Mouse (Mus musculus): Measurements from ENCODE around the gene Ttc23. TPM values are rescaled to one million over a fixed set of nuclear protein-coding genes. Genes with fewer than 3 reads are reported as not detected.

Gene Ttc23
- polyA plus RNA-seq, 1 experiment from 2014 or later: 7.8 TPM

- H3K9ac ChIP-seq: no peak overlapping the region
- H3K4me2 ChIP-seq (replicated peaks): no peak overlapping the region
- no peaks in the 10 kb centered on the region for H3K27me3 ChIP-seq (ENCODE audit: control insufficient read depth, insufficient read depth, low read length)
- no peaks in the 10 kb centered on the region for H3K9me3 ChIP-seq (ENCODE audit: control insufficient read depth, low read length)
- ATAC-seq (ENCODE audit: low FRiP score) (no peak), DNase-seq (ENCODE audit: low spot score) (no peak)
- no peaks in the 10 kb centered on the region for H3K4me1 ChIP-seq (replicated peaks; ENCODE audit: control insufficient read depth, insufficient read depth, low read length)
- no peak overlapping the region for H3K4me3 ChIP-seq (replicated peaks; ENCODE audit: low read length)
- WGBS: 19% methylated on average over 1 of the region's 1 CpGs
- H3K36me3 ChIP-seq (replicated peaks; ENCODE audit: control insufficient read depth, insufficient read depth): no peaks in the 10 kb centered on the region
- H3K27ac ChIP-seq: no peak overlapping the region
Measured at GRCm38 (mm10) chr7:67655186-67655585, 8.0 kb downstream of the Ttc23 start.

- 92% methylated on average over 4 of the region's 4 CpGs for WGBS
- H3K9ac ChIP-seq: no peak overlapping the region
- no peaks in the 10 kb centered on the region for H3K4me1 ChIP-seq (replicated peaks; ENCODE audit: control insufficient read depth, insufficient read depth, low read length)
- no peak overlapping the region for H3K4me2 ChIP-seq (replicated peaks)
- H3K27ac ChIP-seq: no peak overlapping the region
- H3K9me3 ChIP-seq (ENCODE audit: control insufficient read depth, low read length): no peaks in the 10 kb centered on the region
- no peaks in the 10 kb centered on the region for H3K36me3 ChIP-seq (replicated peaks; ENCODE audit: control insufficient read depth, insufficient read depth)
- no peak for DNase-seq (ENCODE audit: low spot score)
- no peaks in the 10 kb centered on the region for H3K27me3 ChIP-seq (ENCODE audit: control insufficient read depth, insufficient read depth, low read length)
- no peak for ATAC-seq (ENCODE audit: low FRiP score)
- no peak overlapping the region for H3K4me3 ChIP-seq (replicated peaks; ENCODE audit: low read length)
Measured at GRCm38 (mm10) chr7:67658110-67658509, 10.9 kb downstream of the Ttc23 start.

- ATAC-seq (ENCODE audit: low FRiP score) (no peak), DNase-seq (ENCODE audit: low spot score) (no peak)
- Histone ChIP-seq H3K36me3 (replicated peaks; ENCODE audit: control insufficient read depth, insufficient read depth) (no peaks in the 10 kb centered on the region), H3K4me1 (replicated peaks; ENCODE audit: control insufficient read depth, insufficient read depth, low read length) (no peaks in the 10 kb centered on the region), H3K27me3 (ENCODE audit: control insufficient read depth, insufficient read depth, low read length) (no peaks in the 10 kb centered on the region), H3K9me3 (ENCODE audit: control insufficient read depth, low read length) (no peaks in the 10 kb centered on the region), H3K27ac (no peak overlapping the region), H3K4me2 (replicated peaks) (no peak overlapping the region), H3K9ac (no peak overlapping the region), H3K4me3 (replicated peaks; ENCODE audit: low read length) (no peak overlapping the region)
- WGBS: 90% methylated on average over 5 of the region's 5 CpGs
Measured at GRCm38 (mm10) chr7:67662424-67662823, 15.2 kb downstream of the Ttc23 start.

GRCm38 (mm10) chr7:67663981-67664694, 16.9 kb downstream of the Ttc23 start:
- H3K9me3 ChIP-seq (ENCODE audit: control insufficient read depth, low read length): no peaks in the 10 kb centered on the region
- H3K4me1 ChIP-seq (replicated peaks; ENCODE audit: control insufficient read depth, insufficient read depth, low read length): no peaks in the 10 kb centered on the region
- ATAC-seq (ENCODE audit: low FRiP score): no peak
- WGBS: 71% methylated on average over 14 of the region's 14 CpGs
- no peak overlapping the region for H3K27ac ChIP-seq
- no peak overlapping the region for H3K9ac ChIP-seq
- H3K36me3 ChIP-seq (replicated peaks; ENCODE audit: control insufficient read depth, insufficient read depth): no peaks in the 10 kb centered on the region
- H3K27me3 ChIP-seq (ENCODE audit: control insufficient read depth, insufficient read depth, low read length): no peaks in the 10 kb centered on the region
- H3K4me2 ChIP-seq (replicated peaks): no peak overlapping the region
- no peak for DNase-seq (ENCODE audit: low spot score)
- H3K4me3 ChIP-seq (replicated peaks; ENCODE audit: low read length): no peak overlapping the region

- WGBS: 97% methylated on average over 1 of the region's 1 CpGs
- no peak for ATAC-seq (ENCODE audit: low FRiP score)
Measured at GRCm38 (mm10) chr7:67670965-67671364, 23.8 kb downstream of the Ttc23 start.

GRCm38 (mm10) chr7:67672650-67673049, 25.4 kb downstream of the Ttc23 start:
- H3K36me3 ChIP-seq (replicated peaks; ENCODE audit: control insufficient read depth, insufficient read depth): no peaks in the 10 kb centered on the region
- ATAC-seq (ENCODE audit: low FRiP score) (peak; percentile 78; the same call in 1 of the 2 replicates), DNase-seq (ENCODE audit: low spot score) (peak; percentile 98)
- H3K9ac ChIP-seq: no peak overlapping the region
- H3K27ac ChIP-seq: no peak overlapping the region
- H3K4me3 ChIP-seq (replicated peaks; ENCODE audit: low read length): no peak overlapping the region
- 0 out of 2 replicates have a peak, but pooled peaks cover 3% of the 10 kb centered on the region for H3K9me3 ChIP-seq (ENCODE audit: control insufficient read depth, low read length)
- H3K4me2 ChIP-seq (replicated peaks): no peak overlapping the region
- no peaks in the 10 kb centered on the region for H3K4me1 ChIP-seq (replicated peaks; ENCODE audit: control insufficient read depth, insufficient read depth, low read length)
- 11% methylated on average over 10 of the region's 10 CpGs for WGBS
- H3K27me3 ChIP-seq (ENCODE audit: control insufficient read depth, insufficient read depth, low read length): no peaks in the 10 kb centered on the region

More at GRCm38 (mm10) chr7:67670965-67671364, 23.8 kb downstream of the Ttc23 start:
- Histone ChIP-seq H3K9me3 (ENCODE audit: control insufficient read depth, low read length) (0 out of 2 replicates have a peak, but pooled peaks cover 3% of the 10 kb centered on the region), H3K4me3 (replicated peaks; ENCODE audit: low read length) (no peak overlapping the region), H3K36me3 (replicated peaks; ENCODE audit: control insufficient read depth, insufficient read depth) (no peaks in the 10 kb centered on the region), H3K27ac (no peak overlapping the region), H3K4me1 (replicated peaks; ENCODE audit: control insufficient read depth, insufficient read depth, low read length) (no peaks in the 10 kb centered on the region), H3K9ac (no peak overlapping the region), H3K27me3 (ENCODE audit: control insufficient read depth, insufficient read depth, low read length) (no peaks in the 10 kb centered on the region), H3K4me2 (replicated peaks) (no peak overlapping the region)
- no peak for DNase-seq (ENCODE audit: low spot score)

GRCm38 (mm10) chr7:67673656-67674055, 26.4 kb downstream of the Ttc23 start:
- Histone ChIP-seq H3K27ac (no peak overlapping the region), H3K36me3 (replicated peaks; ENCODE audit: control insufficient read depth, insufficient read depth) (no peaks in the 10 kb centered on the region), H3K9ac (no peak overlapping the region), H3K4me1 (replicated peaks; ENCODE audit: control insufficient read depth, insufficient read depth, low read length) (no peaks in the 10 kb centered on the region), H3K9me3 (ENCODE audit: control insufficient read depth, low read length) (0 out of 2 replicates have a peak, but pooled peaks cover 3% of the 10 kb centered on the region), H3K4me3 (replicated peaks; ENCODE audit: low read length) (no peak overlapping the region), H3K4me2 (replicated peaks) (no peak overlapping the region), H3K27me3 (ENCODE audit: control insufficient read depth, insufficient read depth, low read length) (no peaks in the 10 kb centered on the region)
- DNase-seq (ENCODE audit: low spot score): no peak
- WGBS: 88% methylated on average over 5 of the region's 5 CpGs
- no peak for ATAC-seq (ENCODE audit: low FRiP score)

GRCm38 (mm10) chr7:67678878-67679499, 31.8 kb downstream of the Ttc23 start:
- Histone ChIP-seq H3K9me3 (ENCODE audit: control insufficient read depth, low read length) (no peaks in the 10 kb centered on the region), H3K4me3 (replicated peaks; ENCODE audit: low read length) (no peak overlapping the region), H3K36me3 (replicated peaks; ENCODE audit: control insufficient read depth, insufficient read depth) (peaks cover 5% of the 10 kb centered on the region), H3K27ac (no peak overlapping the region), H3K9ac (no peak overlapping the region), H3K4me1 (replicated peaks; ENCODE audit: control insufficient read depth, insufficient read depth, low read length) (no peaks in the 10 kb centered on the region), H3K27me3 (ENCODE audit: control insufficient read depth, insufficient read depth, low read length) (no peaks in the 10 kb centered on the region), H3K4me2 (replicated peaks) (no peak overlapping the region)
- ATAC-seq (ENCODE audit: low FRiP score): no peak
- 95% methylated on average over 16 of the region's 16 CpGs for WGBS
- DNase-seq (ENCODE audit: low spot score): no peak

GRCm38 (mm10) chr7:67681078-67681477, 33.9 kb downstream of the Ttc23 start:
- Histone ChIP-seq H3K27ac (no peak overlapping the region), H3K27me3 (ENCODE audit: control insufficient read depth, insufficient read depth, low read length) (no peaks in the 10 kb centered on the region), H3K9me3 (ENCODE audit: control insufficient read depth, low read length) (no peaks in the 10 kb centered on the region), H3K4me3 (replicated peaks; ENCODE audit: low read length) (no peak overlapping the region), H3K4me1 (replicated peaks; ENCODE audit: control insufficient read depth, insufficient read depth, low read length) (no peaks in the 10 kb centered on the region), H3K36me3 (replicated peaks; ENCODE audit: control insufficient read depth, insufficient read depth) (peaks cover 5% of the 10 kb centered on the region), H3K9ac (no peak overlapping the region), H3K4me2 (replicated peaks) (no peak overlapping the region)
- DNase-seq (ENCODE audit: low spot score) (no peak), ATAC-seq (ENCODE audit: low FRiP score) (no peak)
- WGBS: 80% methylated on average over 9 of the region's 9 CpGs

Measured in hindbrain, embryonic 14.5 days (tissue).